Mouse (Mus musculus): Measurements from ENCODE around the gene Sgo2a. TPM values are rescaled to one million over a fixed set of nuclear protein-coding genes. Genes with fewer than 3 reads are reported as not detected.

Sgo2a gene
- total and polyA plus RNA-seq, 2 experiments = 0.28 TPM; not detected in 1

- Histone ChIP-seq H3K4me1 (ENCODE audit: control insufficient read depth, insufficient read depth, low read length) (no peaks in the 10 kb centered on the region), H3K9ac (ENCODE audit: low read depth, low read length) (no peak overlapping the region), H3K4me3 (ENCODE audit: insufficient read depth, low read depth, low read length) (no peak overlapping the region), H3K27me3 (ENCODE audit: control insufficient read depth, insufficient read depth, low read length) (no peaks in the 10 kb centered on the region), H3K36me3 (ENCODE audit: control insufficient read depth, insufficient read depth, low read length) (peaks cover 78% of the 10 kb centered on the region), H3K27ac (replicated peaks; ENCODE audit: insufficient read depth, low read depth, low read length) (no peak overlapping the region), H3K79me2 (ENCODE audit: control insufficient read depth, insufficient read depth, low read length) (no peaks in the 10 kb centered on the region)
- 69% methylated on average over 11 of the region's 11 CpGs for whole genome bisulfite sequencing
- no peak for TF ChIP-seq CTCF (IDR thresholded peaks at IDR 0.05; ENCODE audit: low read depth, low read length)
- no peak for TF ChIP-seq POLR2A (IDR thresholded peaks at IDR 0.05; ENCODE audit: extremely low read depth, insufficient read depth, low read length)
- no peak for DNase-seq (ENCODE audit: extremely low read depth, low read depth, low spot score)
These were observed 61.2 kb downstream of the Sgo2a start for GRCm38 (mm10) chr1:58056939-58057338.

- H3K4me3 ChIP-seq (ENCODE audit: insufficient read depth, low read depth, low read length) = no peak overlapping the region
- peaks cover 80% of the 10 kb centered on the region for H3K36me3 ChIP-seq (ENCODE audit: control insufficient read depth, insufficient read depth, low read length)
- TF ChIP-seq POLR2A (IDR thresholded peaks at IDR 0.05; ENCODE audit: extremely low read depth, insufficient read depth, low read length) (no peak), CTCF (IDR thresholded peaks at IDR 0.05; ENCODE audit: low read depth, low read length) (no peak)
- no peaks in the 10 kb centered on the region for H3K4me1 ChIP-seq (ENCODE audit: control insufficient read depth, insufficient read depth, low read length)
- H3K27ac ChIP-seq (replicated peaks; ENCODE audit: insufficient read depth, low read depth, low read length) = no peak overlapping the region
- no peaks in the 10 kb centered on the region for H3K27me3 ChIP-seq (ENCODE audit: control insufficient read depth, insufficient read depth, low read length)
- H3K9ac ChIP-seq (ENCODE audit: low read depth, low read length) = no peak overlapping the region
- no peak for DNase-seq (ENCODE audit: extremely low read depth, low read depth, low spot score)
- H3K79me2 ChIP-seq (ENCODE audit: control insufficient read depth, insufficient read depth, low read length) = no peaks in the 10 kb centered on the region
- 92% methylated on average over 4 of the region's 4 CpGs for WGBS
These were observed 63.1 kb downstream of the Sgo2a start for GRCm38 (mm10) chr1:58058846-58059245.

DNA sequence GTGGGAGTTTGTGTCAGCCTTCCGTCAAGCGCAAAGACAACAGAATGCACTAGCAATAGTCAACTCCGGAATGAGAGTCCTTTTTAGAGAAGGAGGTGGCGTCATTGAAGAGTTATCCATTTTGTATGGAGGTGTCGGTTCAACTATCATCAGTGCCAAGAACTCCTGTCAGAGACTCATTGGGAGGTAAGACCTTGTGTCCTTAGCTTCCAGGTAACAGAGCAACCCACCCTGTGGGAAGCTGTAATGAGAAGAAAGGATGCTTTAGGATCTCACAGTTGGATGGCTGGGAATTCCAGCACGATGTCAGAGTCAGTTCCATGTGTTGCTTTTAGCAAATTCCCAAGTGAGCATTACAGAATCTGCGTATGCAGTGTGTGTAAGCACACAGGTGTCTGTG lies 66.4 kb downstream of the Sgo2a start:
- Histone ChIP-seq H3K9ac (ENCODE audit: low read depth, low read length) (no peak overlapping the region), H3K36me3 (ENCODE audit: control insufficient read depth, insufficient read depth, low read length) (peaks cover 83% of the 10 kb centered on the region), H3K27me3 (ENCODE audit: control insufficient read depth, insufficient read depth, low read length) (no peaks in the 10 kb centered on the region), H3K4me3 (ENCODE audit: insufficient read depth, low read depth, low read length) (no peak overlapping the region), H3K27ac (replicated peaks; ENCODE audit: insufficient read depth, low read depth, low read length) (no peak overlapping the region), H3K79me2 (ENCODE audit: control insufficient read depth, insufficient read depth, low read length) (no peaks in the 10 kb centered on the region), H3K4me1 (ENCODE audit: control insufficient read depth, insufficient read depth, low read length) (no peaks in the 10 kb centered on the region)
- TF ChIP-seq CTCF (IDR thresholded peaks at IDR 0.05; ENCODE audit: low read depth, low read length) = no peak
- TF ChIP-seq POLR2A (IDR thresholded peaks at IDR 0.05; ENCODE audit: extremely low read depth, insufficient read depth, low read length) = no peak
- no peak for DNase-seq (ENCODE audit: extremely low read depth, low read depth, low spot score)
- WGBS = 95% methylated on average over 7 of the region's 7 CpGs

GRCm38 (mm10) chr1:58065151-58065550 lies 69.4 kb downstream of the Sgo2a start:
- no peak for DNase-seq (ENCODE audit: extremely low read depth, low read depth, low spot score)
- WGBS = 94% methylated on average over 5 of the region's 5 CpGs
- TF ChIP-seq POLR2A (IDR thresholded peaks at IDR 0.05; ENCODE audit: extremely low read depth, insufficient read depth, low read length) (no peak), CTCF (IDR thresholded peaks at IDR 0.05; ENCODE audit: low read depth, low read length) (no peak)

DNA sequence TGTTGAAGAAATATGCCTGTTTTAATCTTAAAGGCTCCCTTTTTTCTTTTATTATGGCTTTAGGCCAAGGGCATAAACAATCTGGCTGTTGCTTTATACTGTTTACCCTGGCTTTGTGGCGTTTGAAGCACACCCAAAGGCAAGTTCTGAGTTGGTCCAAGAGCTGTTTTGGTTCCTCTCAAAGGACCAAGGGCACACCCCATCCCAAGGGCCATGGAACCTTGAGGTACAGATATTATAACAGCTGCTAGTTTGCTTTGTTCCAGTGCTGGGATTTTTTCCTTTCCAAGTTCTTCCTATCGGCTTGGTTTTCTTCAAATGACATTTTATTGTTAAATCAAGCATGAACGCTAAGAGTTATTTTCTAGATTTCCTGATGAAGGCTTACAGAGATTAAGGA lies 69.8 kb downstream of the Sgo2a start:
- H3K4me3 ChIP-seq (ENCODE audit: insufficient read depth, low read depth, low read length) = no peak overlapping the region
- peaks cover 4% of the 10 kb centered on the region for H3K4me1 ChIP-seq (ENCODE audit: control insufficient read depth, insufficient read depth, low read length)
- no peak for TF ChIP-seq POLR2A (IDR thresholded peaks at IDR 0.05; ENCODE audit: extremely low read depth, insufficient read depth, low read length)
- TF ChIP-seq CTCF (IDR thresholded peaks at IDR 0.05; ENCODE audit: low read depth, low read length) = no peak
- no peaks in the 10 kb centered on the region for H3K79me2 ChIP-seq (ENCODE audit: control insufficient read depth, insufficient read depth, low read length)
- H3K9ac ChIP-seq (ENCODE audit: low read depth, low read length) = no peak overlapping the region
- 67% methylated on average over 3 of the region's 3 CpGs for WGBS
- peaks cover 84% of the 10 kb centered on the region for H3K36me3 ChIP-seq (ENCODE audit: control insufficient read depth, insufficient read depth, low read length)
- no peak overlapping the region for H3K27ac ChIP-seq (replicated peaks; ENCODE audit: insufficient read depth, low read depth, low read length)
- no peak for DNase-seq (ENCODE audit: extremely low read depth, low read depth, low spot score)
- H3K27me3 ChIP-seq (ENCODE audit: control insufficient read depth, insufficient read depth, low read length) = no peaks in the 10 kb centered on the region

More at GRCm38 (mm10) chr1:58065151-58065550, 69.4 kb downstream of the Sgo2a start:
- Histone ChIP-seq H3K27ac (replicated peaks; ENCODE audit: insufficient read depth, low read depth, low read length) (no peak overlapping the region), H3K4me1 (ENCODE audit: control insufficient read depth, insufficient read depth, low read length) (no peaks in the 10 kb centered on the region; the same call in 1 of the 2 replicates), H3K36me3 (ENCODE audit: control insufficient read depth, insufficient read depth, low read length) (peaks cover 81% of the 10 kb centered on the region), H3K27me3 (ENCODE audit: control insufficient read depth, insufficient read depth, low read length) (no peaks in the 10 kb centered on the region), H3K9ac (ENCODE audit: low read depth, low read length) (no peak overlapping the region), H3K4me3 (ENCODE audit: insufficient read depth, low read depth, low read length) (no peak overlapping the region), H3K79me2 (ENCODE audit: control insufficient read depth, insufficient read depth, low read length) (no peaks in the 10 kb centered on the region)

GRCm38 (mm10) chr1:58069181-58069580 lies 73.4 kb downstream of the Sgo2a start:
- peaks cover 11% of the 10 kb centered on the region for H3K4me1 ChIP-seq (ENCODE audit: control insufficient read depth, insufficient read depth, low read length)
- WGBS = 90% methylated on average over 6 of the region's 6 CpGs
- H3K9ac ChIP-seq (ENCODE audit: low read depth, low read length) = no peak overlapping the region
- TF ChIP-seq POLR2A (IDR thresholded peaks at IDR 0.05; ENCODE audit: extremely low read depth, insufficient read depth, low read length) (no peak), CTCF (IDR thresholded peaks at IDR 0.05; ENCODE audit: low read depth, low read length) (no peak)
- no peak overlapping the region for H3K4me3 ChIP-seq (ENCODE audit: insufficient read depth, low read depth, low read length)
- H3K79me2 ChIP-seq (ENCODE audit: control insufficient read depth, insufficient read depth, low read length) = no peaks in the 10 kb centered on the region
- H3K36me3 ChIP-seq (ENCODE audit: control insufficient read depth, insufficient read depth, low read length) = peaks cover 76% of the 10 kb centered on the region
- H3K27ac ChIP-seq (replicated peaks; ENCODE audit: insufficient read depth, low read depth, low read length) = no peak overlapping the region
- no peak for DNase-seq (ENCODE audit: extremely low read depth, low read depth, low spot score)
- no peaks in the 10 kb centered on the region for H3K27me3 ChIP-seq (ENCODE audit: control insufficient read depth, insufficient read depth, low read length)
